7 mouse cellular contexts compared by ENCODE assay signal in genomic region chr11:120347791-120348683, GRCm38 (mm10). TPM values are rescaled to one million over a fixed set of nuclear protein-coding genes. Genes with fewer than 3 reads are reported as not detected.
DNase-seq lines count a peak whose midpoint lies in the region; ATAC-seq and TF ChIP-seq lines count a peak whose summit lies in the region.

TSS of gene Actg1 (minus strand) at chr11:120348542.

- H3K9me3 ChIP-seq in intestine, embryonic 14.5 days (ENCODE audit: control insufficient read depth, low read length) = no peaks in the 10 kb centered on the region
- no peaks in the 10 kb centered on the region for H3K9me3 ChIP-seq in midbrain, embryonic 10.5 days (replicated peaks)

- under 1% methylated on average over 82 of the region's 103 CpGs for WGBS in intestine, embryonic 14.5 days
- 2% methylated on average over 103 of the region's 103 CpGs for WGBS in midbrain, embryonic 10.5 days
- under 1% methylated on average over 101 of the region's 103 CpGs for whole genome bisulfite sequencing in small intestine, adult 2 months

- H3K4me1 ChIP-seq in intestine, embryonic 14.5 days (replicated peaks; ENCODE audit: control insufficient read depth, insufficient read depth, low read length) = peaks cover 24% of the 10 kb centered on the region
- peaks cover 49% of the 10 kb centered on the region for H3K4me1 ChIP-seq in midbrain, embryonic 10.5 days
- H3K4me1 ChIP-seq in small intestine, adult 2 months (ENCODE audit: control insufficient read depth, insufficient read depth, insufficient read length, low read length) = peaks cover 18% of the 10 kb centered on the region

- intact Hi-C loops in gastrocnemius, postnatal 14 days (cut with DNase I; ENCODE audit: low total_unique reads) = no loop called here
- intact Hi-C loops in left cerebral cortex, postnatal 36 days (cut with DNase I) = loop anchor here (5.0 kb wide), 2 partner anchors 36 to 116 kb away; partner anchors contain the start of gene Bahcc1

- peaks cover 19% of the 10 kb centered on the region for H3K36me3 ChIP-seq in intestine, embryonic 14.5 days (ENCODE audit: control insufficient read depth, insufficient read depth, low read length)
- peaks cover 23% of the 10 kb centered on the region for H3K36me3 ChIP-seq in midbrain, embryonic 10.5 days
- peaks cover 21% of the 10 kb centered on the region for H3K36me3 ChIP-seq in small intestine, adult 2 months (ENCODE audit: control insufficient read depth, insufficient read depth, low read length)

- no peaks in the 10 kb centered on the region for H3K27me3 ChIP-seq in intestine, embryonic 14.5 days (replicated peaks; ENCODE audit: control insufficient read depth, insufficient read depth, low read length)
- H3K27me3 ChIP-seq in midbrain, embryonic 10.5 days (ENCODE audit: low read depth, poor library complexity, severe bottlenecking) = peaks cover 6% of the 10 kb centered on the region; the same call in 1 of the 2 replicates
- no peaks in the 10 kb centered on the region for H3K27me3 ChIP-seq in small intestine, adult 2 months (ENCODE audit: control insufficient read depth, insufficient read depth, low read length)

- peak within 1 kb of the TSS; percentile 100 for H3K27ac ChIP-seq in intestine, embryonic 14.5 days (ENCODE audit: low read depth)
- H3K27ac ChIP-seq in midbrain, embryonic 10.5 days (replicated peaks) = peak within 1 kb of the TSS; percentile 100
- H3K27ac ChIP-seq in small intestine, adult 2 months (ENCODE audit: insufficient read depth, low read depth, low read length) = peak within 1 kb of the TSS; percentile 100

- no peak for TF ChIP-seq CTCF in small intestine, adult 2 months (IDR thresholded peaks at IDR 0.05; ENCODE audit: extremely low read depth, insufficient read length, insufficient replicate concordance, low read depth, low read length)

- peak within 1 kb of the TSS; percentile 98 for H3K4me3 ChIP-seq in intestine, embryonic 14.5 days (ENCODE audit: low read depth, low read length)
- H3K4me3 ChIP-seq in midbrain, embryonic 10.5 days = peak within 1 kb of the TSS; percentile 100
- peak within 1 kb of the TSS; percentile 94 for H3K4me3 ChIP-seq in small intestine, adult 2 months (ENCODE audit: low read depth, low read length)

- peak; percentile 95 for DNase-seq in adrenal gland, adult 2 months
- DNase-seq in embryo, embryonic 10 days (ENCODE audit: low spot score) = peak; percentile 70
- peak; percentile 89 for DNase-seq in gastrocnemius, postnatal 14 days
- DNase-seq in intestine, embryonic 14.5 days (ENCODE audit: low spot score) = peak; percentile 96
- peak; percentile 83 to 87 for DNase-seq in left cerebral cortex, postnatal 36 days (ENCODE audit: low spot score in 2 of 2)
- peak; percentile 89 for DNase-seq in midbrain, embryonic 10.5 days (ENCODE audit: low spot score)

- TF ChIP-seq POLR2A in small intestine, adult 2 months (IDR thresholded peaks at IDR 0.05; ENCODE audit: low read depth, low read length) = peak; percentile 94

- H3K4me2 ChIP-seq in intestine, embryonic 14.5 days (ENCODE audit: low read length) = peak within 1 kb of the TSS; percentile 89

- H3K9ac ChIP-seq in intestine, embryonic 14.5 days (ENCODE audit: low read length) = peak within 1 kb of the TSS; percentile 100

- peak; percentile 69 for ATAC-seq in intestine, embryonic 14.5 days (replicated peaks; ENCODE audit: low FRiP score, low TSS enrichment, low read depth)

RNA-seq across cellular contexts. Expression of gene Actg1, which starts in this region (rescaled TPM):
- total RNA-seq in adrenal gland, adult 2 months (2021) = 1,000 to 10,000 TPM in 1 of 2 experiments, 100 to 1,000 TPM in 1; 913 to 1,618 TPM
- polyA plus RNA-seq in adrenal gland, adult 2 months (2012; rRNA removed) = 531 and 632 TPM in 2 replicates
- 100 to 1,000 TPM; 308 to 391 TPM for total RNA-seq in gastrocnemius, postnatal 14 days (2021)
- 2,797 and 3,021 TPM in 2 replicates for polyA plus RNA-seq in intestine, embryonic 14.5 days (2014; fragmentation: Nextera tagmentation; extraction: Ambion mirVana)
- 1,000 to 10,000 TPM; 1,144 to 1,299 TPM for total RNA-seq in left cerebral cortex, postnatal 36 days (2021)
- 2,836 and 2,964 TPM in 2 replicates for polyA plus RNA-seq in midbrain, embryonic 10.5 days (2016; fragmentation: Nextera tagmentation; extraction: Ambion mirVana)
- polyA plus RNA-seq in small intestine, adult 2 months (2012; rRNA removed) = 927 and 1,318 TPM in 2 replicates

Comparison
In these comparisons a context has a peak if more than half of its experiments do, and no peak if none do; other contexts are left out.
1. Peak in every context shown above with its lines: DNase-seq, ATAC-seq, H3K4me3 ChIP-seq and H3K27ac ChIP-seq.